In the genomic region with DNA sequence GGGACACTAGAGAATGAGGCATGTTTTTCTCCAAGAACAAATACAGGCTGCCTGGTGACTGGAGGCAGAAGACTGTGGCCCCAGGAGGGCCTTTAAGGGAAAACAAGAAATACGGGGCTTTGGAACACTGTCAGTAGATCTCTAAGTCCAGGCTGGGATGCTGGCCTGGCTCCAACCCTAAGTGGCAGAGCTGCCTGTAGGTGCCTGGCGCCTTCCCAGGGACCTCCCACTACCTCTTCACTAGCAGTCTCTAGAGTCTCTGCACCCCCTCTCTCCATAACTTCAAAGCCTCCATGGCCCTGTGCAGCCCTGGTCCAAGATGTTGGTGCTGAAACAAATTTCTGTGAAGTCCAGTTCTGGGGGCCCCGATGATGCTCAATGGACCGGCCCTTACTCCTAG, we compare ENCODE assay signal across 22 mouse cellular contexts.
A peak's percentile ranks its signal among the peaks of the same experiment; 100 is the strongest.
DNase-seq lines count a peak whose midpoint lies in the region; ATAC-seq and TF ChIP-seq lines count a peak whose summit lies in the region.
"Had no signal": no experiment of that assay in that cellular context is flagged by ENCODE, and none has a peak within 500 bp of the region (broad histone marks: within the 10 kb centered on the region; RNA-seq: fewer than 3 reads in every experiment).

No protein-coding gene starts in this region.

- 52% methylated on average over 4 of the region's 4 CpGs for WGBS in embryonic facial prominence, embryonic 14.5 days
- 70% methylated on average over 4 of the region's 4 CpGs for WGBS in embryonic facial prominence, embryonic 10.5 days
- WGBS in midbrain, postnatal 0 days, result 59% methylated on average over 4 of the region's 4 CpGs
- 78% methylated on average over 4 of the region's 4 CpGs for WGBS in midbrain, embryonic 10.5 days

- DNase-seq in embryonic facial prominence, embryonic 14.5 days (ENCODE audit: low spot score), result peak; percentile 78
- no peak for DNase-seq in embryonic facial prominence, embryonic 10.5 days (ENCODE audit: low spot score)
- peak; percentile 40 to 51 for DNase-seq in left cerebral cortex, adult 18-20 months (ENCODE audit: low spot score in 2 of 2)
- DNase-seq in left cerebral cortex, adult 8-10 months (ENCODE audit: low spot score in 2 of 2), result no peak
- DNase-seq in midbrain, postnatal 0 days (ENCODE audit: low spot score), result peak; percentile 29
- DNase-seq in midbrain, embryonic 10.5 days (ENCODE audit: low spot score), result no peak
- peak; percentile 42 to 73 for DNase-seq in lung, postnatal 4 days
- DNase-seq: adrenal gland, postnatal 14 days; cerebellum, adult 11-12 months; gastrocnemius, adult 2 months; heart, postnatal 14 days; kidney, adult 8-10 months; kidney, postnatal 14 days; thymus, postnatal 14 days had no signal

- no peak overlapping the region for H3K9ac ChIP-seq in embryonic facial prominence, embryonic 14.5 days (ENCODE audit: low read depth, low read length)
- no peak overlapping the region for H3K9ac ChIP-seq in midbrain, postnatal 0 days (replicated peaks; ENCODE audit: low read length, poor library complexity, severe bottlenecking)
- H3K9ac ChIP-seq: embryonic facial prominence, embryonic 15.5 days; hindbrain, embryonic 14.5 days; limb, embryonic 12.5 days; liver, embryonic 14.5 days; midbrain, embryonic 13.5 days had no signal

- H3K27me3 ChIP-seq in embryonic facial prominence, embryonic 14.5 days (replicated peaks; ENCODE audit: control insufficient read depth, insufficient read depth, low read length), result peaks cover 11% of the 10 kb centered on the region; the same call in 1 of the 2 replicates
- peaks cover 100% of the 10 kb centered on the region for H3K27me3 ChIP-seq in embryonic facial prominence, embryonic 10.5 days (replicated peaks; ENCODE audit: low read depth, poor library complexity, severe bottlenecking)
- peaks cover 14% of the 10 kb centered on the region for H3K27me3 ChIP-seq in midbrain, postnatal 0 days (ENCODE audit: insufficient read depth, low read length)
- peaks cover 100% of the 10 kb centered on the region for H3K27me3 ChIP-seq in midbrain, embryonic 10.5 days (ENCODE audit: low read depth, poor library complexity, severe bottlenecking)
- H3K27me3 ChIP-seq: Patski had no signal

- H3K4me2 ChIP-seq in embryonic facial prominence, embryonic 14.5 days (ENCODE audit: low read depth, low read length), result no peak overlapping the region
- H3K4me2 ChIP-seq in midbrain, postnatal 0 days (ENCODE audit: low read depth, low read length, poor library complexity, severe bottlenecking), result no peak overlapping the region
- H3K4me2 ChIP-seq: embryonic facial prominence, embryonic 15.5 days; hindbrain, embryonic 14.5 days; limb, embryonic 12.5 days; midbrain, embryonic 13.5 days had no signal

- H3K9me3 ChIP-seq in embryonic facial prominence, embryonic 14.5 days (ENCODE audit: control insufficient read depth, low read length), result no peaks in the 10 kb centered on the region
- no peaks in the 10 kb centered on the region for H3K9me3 ChIP-seq in embryonic facial prominence, embryonic 10.5 days
- H3K9me3 ChIP-seq in midbrain, postnatal 0 days (ENCODE audit: low read length), result no peaks in the 10 kb centered on the region
- H3K9me3 ChIP-seq in midbrain, embryonic 10.5 days (replicated peaks), result no peaks in the 10 kb centered on the region
- H3K9me3 ChIP-seq: embryonic facial prominence, embryonic 15.5 days; limb, embryonic 12.5 days; midbrain, embryonic 13.5 days had no signal

- TF ChIP-seq CTCF in midbrain, postnatal 0 days (IDR thresholded peaks at IDR 0.05), result no peak

- ATAC-seq in embryonic facial prominence, embryonic 14.5 days (ENCODE audit: low read depth), result peak; percentile 47; the same call in 1 of the 2 replicates
- no peak for ATAC-seq in midbrain, postnatal 0 days (ENCODE audit: low FRiP score)
- ATAC-seq in megakaryocyte, adult 5-6 weeks (ENCODE audit: poor library complexity, severe bottlenecking), result no peak
- ATAC-seq: midbrain, embryonic 13.5 days; Patski had no signal

- no peak overlapping the region for H3K27ac ChIP-seq in embryonic facial prominence, embryonic 14.5 days (replicated peaks; ENCODE audit: low read depth, low read length)
- no peak overlapping the region for H3K27ac ChIP-seq in embryonic facial prominence, embryonic 10.5 days (replicated peaks)
- no peak overlapping the region for H3K27ac ChIP-seq in midbrain, postnatal 0 days (ENCODE audit: low read depth, low read length)
- no peak overlapping the region for H3K27ac ChIP-seq in midbrain, embryonic 10.5 days (replicated peaks)
- H3K27ac ChIP-seq: embryonic facial prominence, embryonic 15.5 days; gastrocnemius, adult 2 months; hindbrain, embryonic 14.5 days; layer of hippocampus, adult 2 months; limb, embryonic 12.5 days; liver, embryonic 14.5 days; midbrain, embryonic 13.5 days had no signal

- peaks cover 5% of the 10 kb centered on the region; the same call in 1 of the 2 replicates for H3K4me1 ChIP-seq in embryonic facial prominence, embryonic 14.5 days (ENCODE audit: control insufficient read depth, insufficient read depth, low read length)
- peaks cover 36% of the 10 kb centered on the region for H3K4me1 ChIP-seq in embryonic facial prominence, embryonic 10.5 days
- H3K4me1 ChIP-seq in midbrain, postnatal 0 days (ENCODE audit: insufficient read depth, low read length), result no peaks in the 10 kb centered on the region
- peaks cover 56% of the 10 kb centered on the region for H3K4me1 ChIP-seq in midbrain, embryonic 10.5 days

- H3K36me3 ChIP-seq in embryonic facial prominence, embryonic 14.5 days (ENCODE audit: control insufficient read depth, insufficient read depth, low read length), result no peaks in the 10 kb centered on the region
- no peaks in the 10 kb centered on the region for H3K36me3 ChIP-seq in embryonic facial prominence, embryonic 10.5 days (replicated peaks)
- no peaks in the 10 kb centered on the region for H3K36me3 ChIP-seq in midbrain, postnatal 0 days (ENCODE audit: insufficient read depth, low read length)
- 0 out of 2 replicates have a peak, but pooled peaks cover 2% of the 10 kb centered on the region for H3K36me3 ChIP-seq in midbrain, embryonic 10.5 days
- H3K36me3 ChIP-seq: embryonic facial prominence, embryonic 15.5 days; midbrain, embryonic 13.5 days had no signal

- no peak overlapping the region for H3K4me3 ChIP-seq in embryonic facial prominence, embryonic 14.5 days (ENCODE audit: low read depth, low read length)
- H3K4me3 ChIP-seq in embryonic facial prominence, embryonic 10.5 days, result no peak overlapping the region
- no peak overlapping the region for H3K4me3 ChIP-seq in midbrain, postnatal 0 days (ENCODE audit: low read depth, low read length)
- H3K4me3 ChIP-seq in midbrain, embryonic 10.5 days, result no peak overlapping the region
- H3K4me3 ChIP-seq: embryonic facial prominence, embryonic 15.5 days; gastrocnemius, adult 2 months; layer of hippocampus, adult 2 months; limb, embryonic 12.5 days; midbrain, embryonic 13.5 days had no signal

Comparison
In these comparisons a context has a peak if more than half of its experiments do, and no peak if none do; other contexts are left out.
1. DNase-seq: peak in embryonic facial prominence, embryonic 14.5 days (single experiment), left cerebral cortex, adult 18-20 months (2 of 2), midbrain, postnatal 0 days (single experiment) and lung, postnatal 4 days (2 of 2); none in embryonic facial prominence, embryonic 10.5 days (single experiment), left cerebral cortex, adult 8-10 months (0 of 2) and midbrain, embryonic 10.5 days (single experiment).